8 mouse cellular contexts compared by ENCODE assay signal in genomic region chr10:60577125-60577919, GRCm38 (mm10).
DNase-seq lines count a peak whose midpoint lies in the region; ATAC-seq lines count a peak whose summit lies in the region.

No protein-coding gene starts in this region.

- H3K27me3 ChIP-seq in hindbrain, embryonic 12.5 days: peaks cover 19% of the 10 kb centered on the region
- peaks cover 15% of the 10 kb centered on the region; the same call in 1 of the 2 replicates for H3K27me3 ChIP-seq in hindbrain, embryonic 10.5 days (ENCODE audit: insufficient read depth, poor library complexity, severe bottlenecking)
- no peaks in the 10 kb centered on the region for H3K27me3 ChIP-seq in heart, embryonic 14.5 days (ENCODE audit: control insufficient read depth, insufficient read depth, low read length)
- H3K27me3 ChIP-seq in midbrain, embryonic 14.5 days (ENCODE audit: control insufficient read depth, insufficient read depth, low read length): no peaks in the 10 kb centered on the region

- no peaks in the 10 kb centered on the region for H3K9me3 ChIP-seq in hindbrain, embryonic 12.5 days (replicated peaks)
- peaks cover 3% of the 10 kb centered on the region; the same call in 1 of the 2 replicates for H3K9me3 ChIP-seq in hindbrain, embryonic 10.5 days
- peaks cover 6% of the 10 kb centered on the region for H3K9me3 ChIP-seq in heart, embryonic 14.5 days (ENCODE audit: control insufficient read depth, low read length)
- 0 out of 2 replicates have a peak, but pooled peaks cover 3% of the 10 kb centered on the region for H3K9me3 ChIP-seq in midbrain, embryonic 14.5 days (ENCODE audit: control insufficient read depth, low read length)

- no peak overlapping the region for H3K9ac ChIP-seq in hindbrain, embryonic 12.5 days
- H3K9ac ChIP-seq in heart, embryonic 14.5 days (ENCODE audit: low read length): no peak overlapping the region
- no peak overlapping the region for H3K9ac ChIP-seq in midbrain, embryonic 14.5 days (replicated peaks; ENCODE audit: low read length)

- H3K4me1 ChIP-seq in hindbrain, embryonic 12.5 days: peaks cover 10% of the 10 kb centered on the region
- H3K4me1 ChIP-seq in hindbrain, embryonic 10.5 days (replicated peaks): peaks cover 28% of the 10 kb centered on the region
- H3K4me1 ChIP-seq in heart, embryonic 14.5 days (ENCODE audit: control insufficient read depth in 2 of 2, insufficient read depth in 2 of 2, low read length in 2 of 2): peaks cover 11 to 13% of the 10 kb centered on the region in 2 experiments
- H3K4me1 ChIP-seq in midbrain, embryonic 14.5 days (ENCODE audit: control insufficient read depth, insufficient read depth, low read length): 0 out of 2 replicates have a peak, but pooled peaks cover 2% of the 10 kb centered on the region

- no peaks in the 10 kb centered on the region for H3K36me3 ChIP-seq in hindbrain, embryonic 12.5 days
- H3K36me3 ChIP-seq in hindbrain, embryonic 10.5 days: no peaks in the 10 kb centered on the region
- no peaks in the 10 kb centered on the region for H3K36me3 ChIP-seq in heart, embryonic 14.5 days (ENCODE audit: control insufficient read depth, insufficient read depth, low read length)
- no peaks in the 10 kb centered on the region for H3K36me3 ChIP-seq in midbrain, embryonic 14.5 days (ENCODE audit: control insufficient read depth, insufficient read depth, low read length)

- no peak overlapping the region for H3K27ac ChIP-seq in hindbrain, embryonic 12.5 days
- H3K27ac ChIP-seq in hindbrain, embryonic 10.5 days: no peak overlapping the region
- H3K27ac ChIP-seq in heart, embryonic 14.5 days (replicated peaks in 1 of 2; ENCODE audit: control insufficient read depth in 1 of 2, insufficient read depth in 1 of 2, low read depth in 2 of 2, low read length in 2 of 2): 0 out of 4 replicates have a peak overlapping the region, but pooled peaks of 1 of the 2 experiments have one; percentile 21
- H3K27ac ChIP-seq in midbrain, embryonic 14.5 days (replicated peaks; ENCODE audit: low read depth, low read length): peak overlapping the region; percentile 8; the same call in 1 of the 2 replicates

- WGBS in hindbrain, embryonic 12.5 days: 58% methylated on average over 13 of the region's 13 CpGs
- 80% methylated on average over 13 of the region's 13 CpGs for WGBS in hindbrain, embryonic 10.5 days
- 22% methylated on average over 13 of the region's 13 CpGs for WGBS in heart, embryonic 14.5 days
- WGBS in midbrain, embryonic 14.5 days: 39% methylated on average over 13 of the region's 13 CpGs

- DNase-seq in hindbrain, embryonic 10.5 days (ENCODE audit: low spot score): no peak
- DNase-seq in kidney, postnatal 4 days: peak; percentile 70 to 78
- DNase-seq in midbrain, embryonic 14.5 days: peak; percentile 81
- DNase-seq in layer of hippocampus, adult 9-11 months: no peak
- no peak for DNase-seq in layer of hippocampus, adult 18-20 months (ENCODE audit: low spot score in 2 of 2)

- no peak overlapping the region for H3K4me2 ChIP-seq in hindbrain, embryonic 12.5 days (replicated peaks)
- no peak overlapping the region for H3K4me2 ChIP-seq in heart, embryonic 14.5 days (ENCODE audit: low read length)
- no peak overlapping the region for H3K4me2 ChIP-seq in midbrain, embryonic 14.5 days (ENCODE audit: low read length)

- no peak overlapping the region for H3K4me3 ChIP-seq in hindbrain, embryonic 12.5 days
- H3K4me3 ChIP-seq in hindbrain, embryonic 10.5 days: no peak overlapping the region
- no peak overlapping the region for H3K4me3 ChIP-seq in heart, embryonic 14.5 days (ENCODE audit: control insufficient read depth in 1 of 2, insufficient read depth in 1 of 2, low read depth in 1 of 2, low read length in 2 of 2)
- no peak overlapping the region for H3K4me3 ChIP-seq in midbrain, embryonic 14.5 days (replicated peaks; ENCODE audit: low read depth, low read length)

- ATAC-seq in hindbrain, embryonic 12.5 days (ENCODE audit: low FRiP score): 0 out of 2 replicates have a peak, but pooled peaks have one; percentile 30
- peak; percentile 80 for ATAC-seq in common myeloid progenitor, adult 5-6 weeks (replicated peaks; ENCODE audit: low read depth, poor library complexity, severe bottlenecking)
- peak; percentile 75 for ATAC-seq in heart, embryonic 14.5 days (ENCODE audit: insufficient number of reproducible peaks, insufficient read depth, low FRiP score, low read depth)
- ATAC-seq in midbrain, embryonic 14.5 days (ENCODE audit: low FRiP score, low TSS enrichment): peak; percentile 72; the same call in 1 of the 2 replicates

Comparison
In these comparisons a context has a peak if more than half of its experiments do, and no peak if none do; other contexts are left out.
1. ATAC-seq: peak in every context shown above with its lines; median percentile 80 in common myeloid progenitor, adult 5-6 weeks; 75 in heart, embryonic 14.5 days; 72 in midbrain, embryonic 14.5 days; 30 in hindbrain, embryonic 12.5 days.
2. DNase-seq: peak in kidney, postnatal 4 days (2 of 2) and midbrain, embryonic 14.5 days (single experiment); none in hindbrain, embryonic 10.5 days (single experiment), layer of hippocampus, adult 9-11 months (single experiment) and layer of hippocampus, adult 18-20 months (0 of 2).